Mouse (Mus musculus): Measurements from ENCODE around the gene Myoz2.

- TF ChIP-seq CTCF (IDR thresholded peaks at IDR 0.05; ENCODE audit: borderline replicate concordance, extremely low read depth, insufficient read depth, insufficient read length), result no peak
- no peak for TF ChIP-seq POLR2A (IDR thresholded peaks at IDR 0.05; ENCODE audit: borderline replicate concordance, extremely low read depth, insufficient read depth, insufficient read length, poor library complexity, severe bottlenecking)
These were observed 62.5 kb downstream of the Myoz2 start for GRCm38 (mm10) chr3:122972126-122972822.

Measured in brain, embryonic 14.5 days (tissue).